Mouse (Mus musculus): Measurements from ENCODE around the gene Pga5.

DNA sequence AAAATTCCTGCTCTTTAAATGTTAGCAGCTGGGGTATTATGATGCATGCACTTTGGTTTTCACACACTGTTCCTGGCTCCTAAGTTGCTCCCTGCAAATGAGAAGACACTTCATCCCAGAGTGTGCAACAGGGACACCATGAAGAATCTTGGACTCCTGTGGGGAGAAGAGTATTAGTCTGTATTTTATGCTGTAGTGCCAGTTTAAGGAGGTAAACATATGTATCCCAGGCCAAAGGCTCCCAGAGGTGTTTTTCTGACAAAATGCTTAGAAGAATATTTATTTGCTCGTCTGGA, 849 bp upstream of the Pga5 start:
- no peak for TF ChIP-seq POLR2A (IDR thresholded peaks at IDR 0.05; ENCODE audit: insufficient read length, low read depth)
- no peak for TF ChIP-seq POLR2AphosphoS2 (IDR thresholded peaks at IDR 0.05; ENCODE audit: insufficient read length, low read depth)
- no peak for TF ChIP-seq USF1 (IDR thresholded peaks at IDR 0.05; ENCODE audit: low read depth)
